Mouse (Mus musculus): Measurements from ENCODE around the gene Lpgat1. TPM values are rescaled to one million over a fixed set of nuclear protein-coding genes. Genes with fewer than 3 reads are reported as not detected.

Gene Lpgat1
- polyA plus RNA-seq, 1 experiment = 95.7 TPM

- no peak for DNase-seq (ENCODE audit: low read depth)
These were observed 16.2 kb downstream of the Lpgat1 start for GRCm38 (mm10) chr1:191733822-191734221.

- DNase-seq (ENCODE audit: low read depth) = no peak
These were observed 18.8 kb downstream of the Lpgat1 start for GRCm38 (mm10) chr1:191736425-191736824.

- no peak for DNase-seq (ENCODE audit: low read depth)
These were observed 20.2 kb downstream of the Lpgat1 start for GRCm38 (mm10) chr1:191737871-191738270.

GRCm38 (mm10) chr1:191738726-191739125, 21.1 kb downstream of the Lpgat1 start:
- DNase-seq (ENCODE audit: low read depth) = no peak

GRCm38 (mm10) chr1:191740587-191741361, 23.1 kb downstream of the Lpgat1 start:
- no peak for DNase-seq (ENCODE audit: low read depth)

- no peak for DNase-seq (ENCODE audit: low read depth)
These were observed 24.0 kb downstream of the Lpgat1 start for GRCm38 (mm10) chr1:191741635-191742034.

GRCm38 (mm10) chr1:191748431-191748830, 30.8 kb downstream of the Lpgat1 start:
- no peak for DNase-seq (ENCODE audit: low read depth)

GRCm38 (mm10) chr1:191756520-191757199, 39.0 kb downstream of the Lpgat1 start:
- no peak for DNase-seq (ENCODE audit: low read depth)

- no peak for DNase-seq (ENCODE audit: low read depth)
These were observed 56.5 kb downstream of the Lpgat1 start for GRCm38 (mm10) chr1:191774106-191774505.

- DNase-seq (ENCODE audit: low read depth) = no peak
These were observed 57.5 kb downstream of the Lpgat1 start for GRCm38 (mm10) chr1:191775116-191775515.

GRCm38 (mm10) chr1:191777521-191777920, 59.9 kb downstream of the Lpgat1 start:
- DNase-seq (ENCODE audit: low read depth) = no peak

GRCm38 (mm10) chr1:191780470-191780869, 62.8 kb downstream of the Lpgat1 start:
- DNase-seq (ENCODE audit: low read depth) = no peak

- DNase-seq (ENCODE audit: low read depth) = no peak
These were observed 67.5 kb downstream of the Lpgat1 start for GRCm38 (mm10) chr1:191785108-191785507.

GRCm38 (mm10) chr1:191786255-191786654, 68.6 kb downstream of the Lpgat1 start:
- DNase-seq (ENCODE audit: low read depth) = no peak

GRCm38 (mm10) chr1:191787379-191787778, 69.7 kb downstream of the Lpgat1 start:
- no peak for DNase-seq (ENCODE audit: low read depth)

- DNase-seq (ENCODE audit: low read depth) = no peak
These were observed 75.4 kb downstream of the Lpgat1 start for GRCm38 (mm10) chr1:191792991-191793390.

GRCm38 (mm10) chr1:191793888-191794532, 76.4 kb downstream of the Lpgat1 start:
- DNase-seq (ENCODE audit: low read depth) = no peak

- no peak for DNase-seq (ENCODE audit: low read depth)
These were observed 78.7 kb downstream of the Lpgat1 start for GRCm38 (mm10) chr1:191796238-191796896.

GRCm38 (mm10) chr1:191802093-191802819, 84.6 kb downstream of the Lpgat1 start:
- DNase-seq (ENCODE audit: low read depth) = no peak

GRCm38 (mm10) chr1:191802820-191803655, 85.4 kb downstream of the Lpgat1 start:
- no peak for DNase-seq (ENCODE audit: low read depth)

GRCm38 (mm10) chr1:191804747-191805146, 87.1 kb downstream of the Lpgat1 start:
- DNase-seq (ENCODE audit: low read depth) = no peak

All from gonadal fat pad, adult 2 months (tissue).